Mouse (Mus musculus): ENCODE measurements around the gene Gpatch1.

DNA sequence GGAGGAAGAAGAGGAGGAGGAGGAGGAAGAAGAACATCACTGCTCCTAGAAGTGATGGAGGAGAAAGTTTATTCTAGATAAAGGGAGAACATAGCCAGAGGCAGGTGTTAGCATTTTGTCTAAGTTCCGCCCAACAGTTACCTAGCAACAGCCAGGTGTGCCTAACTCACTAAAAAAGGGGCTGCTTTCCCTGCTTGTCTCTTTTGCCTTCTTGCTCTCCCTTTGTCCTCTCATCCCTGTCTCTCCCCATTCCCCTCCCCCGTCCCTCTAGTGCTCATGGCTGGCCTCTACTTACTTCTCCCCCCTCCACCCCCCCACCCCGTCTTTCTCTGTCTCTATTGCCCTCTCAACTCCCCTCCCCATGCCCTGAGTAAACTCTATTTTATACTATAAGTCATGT, 3.9 kb upstream of the Gpatch1 start:
- TF ChIP-seq CTCF (conservative IDR thresholded peaks at IDR 0.05; ENCODE audit: low read length) (no peak), POU5F1 (IDR thresholded peaks at IDR 0.05; ENCODE audit: borderline replicate concordance, low read length) (no peak)
